Mouse (Mus musculus): ENCODE data around the gene 4933428G20Rik. TPM values are rescaled to one million over a fixed set of nuclear protein-coding genes. Genes with fewer than 3 reads are reported as not detected.
A peak's percentile ranks its signal among the peaks of the same experiment; 100 is the strongest.

Gene 4933428G20Rik
- polyA plus RNA-seq, 1 experiment: not detected

DNA sequence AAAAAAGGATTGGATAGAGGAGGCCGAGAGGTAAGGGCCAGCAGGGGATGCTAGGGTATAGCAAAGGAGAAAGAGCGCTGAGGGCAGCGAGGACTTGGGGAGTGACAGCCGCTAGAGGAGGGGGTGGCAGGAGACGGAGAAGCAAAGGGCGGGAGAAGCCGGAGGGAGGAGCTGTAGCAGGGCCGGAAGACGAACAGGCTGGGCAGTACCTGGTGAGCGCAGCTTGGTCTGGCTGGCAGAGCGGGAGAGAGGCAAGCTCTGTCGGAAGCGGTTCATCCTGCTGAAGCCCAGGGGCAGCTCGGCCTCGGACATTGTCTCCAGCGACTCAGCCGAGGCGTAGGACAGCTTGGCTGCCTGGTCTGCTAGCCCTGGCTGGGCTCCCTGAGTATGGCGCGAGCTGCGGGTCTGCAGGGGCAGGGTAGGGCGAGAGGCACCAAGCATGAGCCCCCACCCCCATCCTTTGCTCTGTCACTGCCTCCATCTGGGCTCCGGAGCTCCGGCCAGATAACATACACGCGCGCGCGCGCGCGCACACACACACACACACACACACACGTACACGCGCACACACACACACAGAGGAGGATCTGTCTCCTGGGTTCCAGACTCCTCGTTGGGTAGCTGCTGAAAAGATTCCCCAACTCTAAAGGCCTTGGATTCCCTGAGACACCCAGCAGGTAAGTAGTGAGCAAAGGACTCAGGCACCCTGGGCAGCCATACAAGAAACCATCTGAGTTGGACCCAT is 36.9 kb upstream of the 4933428G20Rik start:
- peaks cover 21% of the 10 kb centered on the region for H3K4me1 ChIP-seq (ENCODE audit: control insufficient read depth, insufficient read depth, insufficient read length, low read length)
- H3K27me3 ChIP-seq (ENCODE audit: control insufficient read depth, insufficient read depth, low read length): peaks cover 62% of the 10 kb centered on the region
- no peak overlapping the region for H3K27ac ChIP-seq (ENCODE audit: insufficient read depth, low read depth, low read length)
- peak overlapping the region; percentile 15 for H3K4me3 ChIP-seq (ENCODE audit: low read depth, low read length)
- WGBS: 3% methylated on average over 36 of the region's 36 CpGs
- H3K36me3 ChIP-seq (ENCODE audit: control insufficient read depth, insufficient read depth, low read length): no peaks in the 10 kb centered on the region
- TF ChIP-seq CTCF (IDR thresholded peaks at IDR 0.05; ENCODE audit: extremely low read depth, insufficient read length, insufficient replicate concordance, low read depth, low read length) (no peak), POLR2A (IDR thresholded peaks at IDR 0.05; ENCODE audit: low read depth, low read length) (no peak)

GRCm38 (mm10) chr11:97536083-97536747 is 36.1 kb upstream of the 4933428G20Rik start:
- H3K27ac ChIP-seq (ENCODE audit: insufficient read depth, low read depth, low read length): no peak overlapping the region
- TF ChIP-seq CTCF (IDR thresholded peaks at IDR 0.05; ENCODE audit: extremely low read depth, insufficient read length, insufficient replicate concordance, low read depth, low read length) (no peak), POLR2A (IDR thresholded peaks at IDR 0.05; ENCODE audit: low read depth, low read length) (no peak)
- H3K27me3 ChIP-seq (ENCODE audit: control insufficient read depth, insufficient read depth, low read length): peaks cover 62% of the 10 kb centered on the region
- H3K36me3 ChIP-seq (ENCODE audit: control insufficient read depth, insufficient read depth, low read length): no peaks in the 10 kb centered on the region
- WGBS: 16% methylated on average over 35 of the region's 35 CpGs
- peaks cover 23% of the 10 kb centered on the region for H3K4me1 ChIP-seq (ENCODE audit: control insufficient read depth, insufficient read depth, insufficient read length, low read length)
- no peak overlapping the region for H3K4me3 ChIP-seq (ENCODE audit: low read depth, low read length)

DNA sequence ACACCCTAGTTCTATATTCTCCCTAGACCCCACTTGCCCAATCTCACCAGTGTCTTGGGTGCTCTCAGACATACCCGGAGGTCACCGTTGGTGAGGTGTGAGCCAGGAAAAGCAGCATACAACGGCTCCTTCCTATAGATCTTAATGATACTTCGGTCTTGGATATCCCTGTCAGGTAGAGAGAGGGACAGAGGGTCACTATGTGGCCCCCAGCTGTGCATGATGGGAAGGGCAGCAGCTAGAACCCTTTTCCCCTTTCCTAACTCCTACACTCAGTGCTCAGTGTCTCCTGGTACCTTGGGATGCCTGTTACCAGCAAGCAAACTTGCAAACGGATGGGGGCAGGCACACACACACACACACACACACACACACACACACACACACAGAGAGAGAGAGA is 35.5 kb upstream of the 4933428G20Rik start:
- TF ChIP-seq POLR2A (IDR thresholded peaks at IDR 0.05; ENCODE audit: low read depth, low read length) (no peak), CTCF (IDR thresholded peaks at IDR 0.05; ENCODE audit: extremely low read depth, insufficient read length, insufficient replicate concordance, low read depth, low read length) (no peak)
- Histone ChIP-seq H3K27me3 (ENCODE audit: control insufficient read depth, insufficient read depth, low read length) (peaks cover 62% of the 10 kb centered on the region), H3K27ac (ENCODE audit: insufficient read depth, low read depth, low read length) (no peak overlapping the region), H3K4me3 (ENCODE audit: low read depth, low read length) (no peak overlapping the region), H3K4me1 (ENCODE audit: control insufficient read depth, insufficient read depth, insufficient read length, low read length) (peaks cover 23% of the 10 kb centered on the region), H3K36me3 (ENCODE audit: control insufficient read depth, insufficient read depth, low read length) (no peaks in the 10 kb centered on the region)
- WGBS: 37% methylated on average over 5 of the region's 5 CpGs

DNA sequence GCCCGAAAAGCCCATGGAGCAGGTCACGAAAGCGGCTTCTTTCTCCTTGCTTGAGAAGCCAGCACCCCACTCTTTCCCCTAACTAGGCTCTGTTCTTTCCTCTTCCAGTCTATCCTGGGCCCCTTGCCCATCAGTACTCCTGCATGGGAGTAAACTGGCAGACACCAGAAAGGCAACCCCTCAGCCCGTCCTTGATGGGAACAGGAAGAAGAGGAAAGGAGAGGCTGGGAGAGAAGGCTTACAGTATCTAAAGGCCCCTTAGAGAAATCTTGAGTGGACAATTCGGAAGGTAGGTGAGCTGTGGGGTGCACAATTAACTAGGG is 35.1 kb upstream of the 4933428G20Rik start:
- peak overlapping the region; percentile 16; the same call in 1 of the 2 replicates for H3K4me3 ChIP-seq (ENCODE audit: low read depth, low read length)
- WGBS: 35% methylated on average over 5 of the region's 5 CpGs
- peaks cover 23% of the 10 kb centered on the region for H3K4me1 ChIP-seq (ENCODE audit: control insufficient read depth, insufficient read depth, insufficient read length, low read length)
- no peak overlapping the region for H3K27ac ChIP-seq (ENCODE audit: insufficient read depth, low read depth, low read length)
- no peak for TF ChIP-seq POLR2A (IDR thresholded peaks at IDR 0.05; ENCODE audit: low read depth, low read length)
- no peak for TF ChIP-seq CTCF (IDR thresholded peaks at IDR 0.05; ENCODE audit: extremely low read depth, insufficient read length, insufficient replicate concordance, low read depth, low read length)
- peaks cover 62% of the 10 kb centered on the region for H3K27me3 ChIP-seq (ENCODE audit: control insufficient read depth, insufficient read depth, low read length)
- no peaks in the 10 kb centered on the region for H3K36me3 ChIP-seq (ENCODE audit: control insufficient read depth, insufficient read depth, low read length)

- H3K27me3 ChIP-seq (ENCODE audit: control insufficient read depth, insufficient read depth, low read length): peaks cover 62% of the 10 kb centered on the region
- H3K4me3 ChIP-seq (ENCODE audit: low read depth, low read length): peak overlapping the region; percentile 16
- TF ChIP-seq CTCF (IDR thresholded peaks at IDR 0.05; ENCODE audit: extremely low read depth, insufficient read length, insufficient replicate concordance, low read depth, low read length) (no peak), POLR2A (IDR thresholded peaks at IDR 0.05; ENCODE audit: low read depth, low read length) (no peak)
- H3K4me1 ChIP-seq (ENCODE audit: control insufficient read depth, insufficient read depth, insufficient read length, low read length): peaks cover 23% of the 10 kb centered on the region
- no peaks in the 10 kb centered on the region for H3K36me3 ChIP-seq (ENCODE audit: control insufficient read depth, insufficient read depth, low read length)
- no peak overlapping the region for H3K27ac ChIP-seq (ENCODE audit: insufficient read depth, low read depth, low read length)
- 2% methylated on average over 95 of the region's 95 CpGs for WGBS
These were observed 34.5 kb upstream of the 4933428G20Rik start for GRCm38 (mm10) chr11:97534442-97535307.

DNA sequence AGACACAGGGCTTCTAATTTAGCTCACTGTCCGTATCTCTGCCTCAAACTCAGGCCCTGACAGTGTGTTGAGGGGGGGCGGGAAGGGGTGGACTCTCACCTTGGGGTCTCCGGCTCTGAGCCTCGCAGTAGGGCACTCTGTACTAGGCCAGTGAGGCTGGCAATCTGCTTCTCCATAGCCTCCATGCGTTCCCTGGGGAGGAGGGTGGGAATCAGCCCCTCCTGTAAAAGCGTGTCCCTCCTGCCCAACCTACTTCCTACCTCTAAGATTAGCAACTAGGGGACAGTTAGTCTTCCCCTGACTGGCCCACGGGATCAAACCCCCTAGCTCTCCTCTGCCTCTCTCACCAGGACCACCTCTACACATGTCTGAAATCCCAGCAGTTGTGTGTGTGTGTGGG is 33.5 kb upstream of the 4933428G20Rik start:
- TF ChIP-seq CTCF (IDR thresholded peaks at IDR 0.05; ENCODE audit: extremely low read depth, insufficient read length, insufficient replicate concordance, low read depth, low read length): no peak
- no peak for TF ChIP-seq POLR2A (IDR thresholded peaks at IDR 0.05; ENCODE audit: low read depth, low read length)
- 33% methylated on average over 7 of the region's 7 CpGs for WGBS
- Histone ChIP-seq H3K4me1 (ENCODE audit: control insufficient read depth, insufficient read depth, insufficient read length, low read length) (peaks cover 26% of the 10 kb centered on the region), H3K4me3 (ENCODE audit: low read depth, low read length) (no peak overlapping the region), H3K27ac (ENCODE audit: insufficient read depth, low read depth, low read length) (no peak overlapping the region), H3K36me3 (ENCODE audit: control insufficient read depth, insufficient read depth, low read length) (no peaks in the 10 kb centered on the region), H3K27me3 (ENCODE audit: control insufficient read depth, insufficient read depth, low read length) (peaks cover 62% of the 10 kb centered on the region)

Measured in small intestine, adult 2 months (tissue).